Mouse (Mus musculus) cortical plate, adult 2 months (tissue): ENCODE data around the gene Ccdc149. TPM values are rescaled to one million over a fixed set of nuclear protein-coding genes. Genes with fewer than 3 reads are reported as not detected.

ENCODE experiments used
- H3K27ac ChIP-seq: fragments of 200-500 bp; 2 replicates; pipeline ENCODE4 v1.5.1; 2012; ENCODE audit warnings: low read length, control low read depth, inconsistent platforms; ENCODE audit not compliant: insufficient read depth
- H3K4me1 ChIP-seq: fragments of 200-500 bp; 2 replicates; pipeline ENCODE4 v1.6.1; 2011; ENCODE audit warnings: low read length; ENCODE audit not compliant: control insufficient read depth, insufficient read depth
- H3K4me3 ChIP-seq: fragments of 200-500 bp; 2 replicates; pipeline ENCODE4 v1.5.1; 2011; ENCODE audit warnings: mild to moderate bottlenecking, low read length, control low read depth; ENCODE audit not compliant: insufficient read depth
- CTCF ChIP-seq: fragments of 200-500 bp; IDR thresholded peaks from 2 replicates; pipeline ENCODE4 v1.5.1; 2011; ENCODE audit warnings: mild to moderate bottlenecking, control low read depth, low read length; ENCODE audit not compliant: insufficient read depth; ENCODE audit errors: extremely low read depth
- POLR2A ChIP-seq: fragments of 200-500 bp; IDR thresholded peaks from 2 replicates; pipeline ENCODE4 v1.6.1; 2011; ENCODE audit warnings: mild to moderate bottlenecking, low read length, control low read depth; ENCODE audit not compliant: insufficient read depth; ENCODE audit errors: extremely low read depth
- polyA plus RNA-seq: library from polyadenylated mRNA; depleted of rRNA; stranded (reverse); fragments of >200 nt; gene quantifications from 2 replicates; pipeline ENCODE4 v1.2.3, GENCODE M21; 2012

Gene Ccdc149
- polyA plus RNA-seq, 1 experiment = 37.0 TPM

GRCm38 (mm10) chr5:52365930-52366329 lies 105.4 kb downstream of the Ccdc149 start:
- H3K4me1 ChIP-seq = no peaks in the 10 kb centered on the region; the same call in none of the 2 replicates
- peak overlapping the region; percentile 1; the same call in 1 of the 2 replicates for H3K27ac ChIP-seq

GRCm38 (mm10) chr5:52364521-52364920 lies 106.8 kb downstream of the Ccdc149 start:
- Histone ChIP-seq H3K27ac (no peak overlapping the region), H3K4me1 (no peaks in the 10 kb centered on the region; the same call in none of the 2 replicates), H3K4me3 (no peak overlapping the region)
- no peak for TF ChIP-seq CTCF
- no peak for TF ChIP-seq POLR2A

More at GRCm38 (mm10) chr5:52365930-52366329, 105.4 kb downstream of the Ccdc149 start:
- no peak overlapping the region for H3K4me3 ChIP-seq
- TF ChIP-seq POLR2A (no peak), CTCF (no peak)

- peak within 1 kb of the TSS; percentile 28; the same call in 1 of the 2 replicates for H3K27ac ChIP-seq
- H3K4me1 ChIP-seq = no peaks in the 10 kb centered on the region; the same call in none of the 2 replicates
- no peak for TF ChIP-seq POLR2A
- TF ChIP-seq CTCF = no peak
- no peak within 1 kb of the TSS; the same call in 1 of the 2 replicates for H3K4me3 ChIP-seq
Measured at GRCm38 (mm10) chr5:52363468-52364150, 107.7 kb downstream of the Ccdc149 start, which contains the start of gene Sod3. Sod3 (plus strand) TSS chr5:52363791.

GRCm38 (mm10) chr5:52362776-52363467 lies 108.4 kb downstream of the Ccdc149 start:
- TF ChIP-seq POLR2A (no peak), CTCF (no peak)
- Histone ChIP-seq H3K4me3 (no peak overlapping the region), H3K27ac (no peak overlapping the region), H3K4me1 (no peaks in the 10 kb centered on the region; the same call in 1 of the 2 replicates)

GRCm38 (mm10) chr5:52360286-52361049 lies 110.9 kb downstream of the Ccdc149 start:
- H3K4me1 ChIP-seq = no peaks in the 10 kb centered on the region
- H3K4me3 ChIP-seq = no peak overlapping the region
- TF ChIP-seq POLR2A = no peak
- TF ChIP-seq CTCF = no peak
- no peak overlapping the region for H3K27ac ChIP-seq

GRCm38 (mm10) chr5:52358120-52358519 lies 113.2 kb downstream of the Ccdc149 start:
- no peak overlapping the region for H3K27ac ChIP-seq
- TF ChIP-seq CTCF (no peak), POLR2A (no peak)
- no peaks in the 10 kb centered on the region for H3K4me1 ChIP-seq
- H3K4me3 ChIP-seq = no peak overlapping the region

- Histone ChIP-seq H3K4me1 (no peaks in the 10 kb centered on the region), H3K4me3 (no peak overlapping the region), H3K27ac (no peak overlapping the region)
- TF ChIP-seq POLR2A = no peak
- no peak for TF ChIP-seq CTCF
Measured at GRCm38 (mm10) chr5:52357175-52357754, 114.1 kb downstream of the Ccdc149 start.

- no peak for TF ChIP-seq CTCF
- no peak for TF ChIP-seq POLR2A
- no peaks in the 10 kb centered on the region for H3K4me1 ChIP-seq
- H3K27ac ChIP-seq = no peak overlapping the region
- H3K4me3 ChIP-seq = no peak overlapping the region
Measured at GRCm38 (mm10) chr5:52355612-52356011, 115.7 kb downstream of the Ccdc149 start.

- Histone ChIP-seq H3K27ac (no peak overlapping the region), H3K4me3 (no peak overlapping the region), H3K4me1 (no peaks in the 10 kb centered on the region)
- TF ChIP-seq POLR2A = no peak
- no peak for TF ChIP-seq CTCF
Measured at GRCm38 (mm10) chr5:52354441-52354840, 116.9 kb downstream of the Ccdc149 start.
